Mouse (Mus musculus): ENCODE data around the gene Dgkg. TPM values are rescaled to one million over a fixed set of nuclear protein-coding genes. Genes with fewer than 3 reads are reported as not detected.

Gene Dgkg
- polyA plus RNA-seq, 1 experiment from 2014 or later, result 0.17 TPM

DNA sequence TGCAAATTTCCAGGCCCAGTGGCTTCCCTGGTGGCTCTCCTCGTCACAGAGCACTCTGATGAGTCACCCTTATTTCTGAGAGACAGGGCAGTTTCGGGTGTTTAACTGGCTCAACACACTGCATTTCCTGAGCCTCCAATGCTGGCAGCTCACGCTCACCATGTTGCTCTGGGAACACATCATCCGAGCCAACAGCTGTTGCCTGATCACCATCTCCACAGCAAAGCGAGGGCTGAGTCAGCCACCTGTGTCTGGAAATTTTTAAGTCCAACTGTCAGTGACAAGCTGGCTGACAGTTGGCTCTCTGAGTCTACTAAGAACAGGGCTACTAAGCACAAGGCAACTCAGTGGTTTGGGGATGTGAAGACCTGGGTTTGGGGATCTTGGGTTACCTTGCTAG lies 4.1 kb upstream of the Dgkg start:
- no peak overlapping the region for H3K4me3 ChIP-seq (ENCODE audit: inconsistent target)
- WGBS (ENCODE audit: missing documents), result 34% methylated on average over 5 of the region's 5 CpGs

DNA sequence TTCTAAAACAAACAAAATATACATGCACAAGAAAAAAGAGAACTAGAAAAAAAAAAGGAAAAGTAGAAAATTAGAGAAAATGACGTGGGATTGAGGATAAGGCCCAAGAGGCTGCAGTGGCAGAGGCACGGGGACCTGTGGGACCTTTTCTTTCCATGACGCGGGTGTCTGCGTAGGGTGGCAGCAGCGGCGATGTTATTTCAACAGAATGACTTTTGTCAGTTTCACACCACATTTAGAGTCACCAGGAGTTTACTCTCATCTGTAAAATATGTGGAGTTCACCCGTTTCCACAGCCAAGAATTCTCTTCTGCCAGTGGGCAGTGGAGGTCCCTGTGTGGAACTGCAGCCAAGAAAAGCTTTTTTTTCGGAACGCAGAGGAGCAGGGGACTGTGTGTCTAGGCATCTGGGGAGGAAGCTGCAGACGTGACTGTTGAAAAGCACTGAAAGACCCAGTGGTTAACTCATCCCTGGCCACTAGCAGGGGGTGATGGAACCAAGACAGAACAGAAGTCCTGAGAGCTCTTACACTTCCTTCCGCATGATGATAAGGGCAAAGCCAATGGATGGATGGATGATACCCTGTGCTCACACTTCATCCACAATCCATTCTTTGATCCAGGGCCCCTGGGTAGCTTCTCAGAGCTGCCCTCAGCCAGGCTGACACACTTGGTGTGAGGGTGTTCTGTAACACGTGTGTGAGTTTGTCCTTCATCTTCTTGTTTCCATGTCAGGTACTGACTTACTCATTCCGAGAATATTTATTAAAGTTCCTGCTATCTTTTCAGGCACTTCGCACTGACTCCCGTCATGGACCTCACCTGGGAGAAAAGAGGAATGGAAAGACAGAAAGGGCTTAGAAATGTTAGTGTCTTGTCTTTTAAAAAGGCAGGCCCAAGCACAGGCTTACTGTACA lies 1.1 kb upstream of the Dgkg start:
- Histone ChIP-seq H3K79me2 (ENCODE audit: inconsistent target) (no peaks in the 10 kb centered on the region), H3K4me3 (ENCODE audit: inconsistent target) (no peak overlapping the region), H3K27ac (no peak overlapping the region), H3K36me3 (ENCODE audit: inconsistent target) (no peaks in the 10 kb centered on the region)
- WGBS (ENCODE audit: missing documents), result 61% methylated on average over 16 of the region's 16 CpGs

More for the DNA sequence above, 4.1 kb upstream of the Dgkg start:
- Histone ChIP-seq H3K79me2 (ENCODE audit: inconsistent target) (no peaks in the 10 kb centered on the region), H3K27ac (no peak overlapping the region), H3K36me3 (ENCODE audit: inconsistent target) (no peaks in the 10 kb centered on the region)

DNA sequence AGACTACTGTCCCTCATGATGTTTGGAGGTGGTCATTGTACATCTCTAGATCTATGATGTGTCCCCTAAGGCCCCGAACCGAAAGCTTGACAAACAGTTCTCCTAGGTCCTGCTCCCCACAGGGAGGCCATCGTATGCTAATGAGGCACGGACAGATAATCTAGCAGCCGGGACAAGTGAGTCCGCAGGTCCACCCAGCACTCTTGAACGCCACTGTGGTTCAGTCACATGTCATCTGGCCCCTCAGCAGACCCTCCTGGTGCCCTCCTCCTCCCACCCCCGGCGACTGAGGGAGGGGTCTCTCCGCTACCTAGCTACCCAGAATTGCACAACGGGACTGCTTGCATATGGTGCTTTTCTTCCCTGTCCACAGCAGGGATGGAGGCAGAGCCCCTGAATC lies 1.2 kb downstream of the Dgkg start:
- H3K27ac ChIP-seq, result peak overlapping the region; percentile 28
- no peaks in the 10 kb centered on the region for H3K79me2 ChIP-seq (ENCODE audit: inconsistent target)
- 2% methylated on average over 11 of the region's 11 CpGs for WGBS (ENCODE audit: missing documents)
- peak overlapping the region; percentile 42 for H3K4me3 ChIP-seq (ENCODE audit: inconsistent target)
- H3K36me3 ChIP-seq (ENCODE audit: inconsistent target), result no peaks in the 10 kb centered on the region

DNA sequence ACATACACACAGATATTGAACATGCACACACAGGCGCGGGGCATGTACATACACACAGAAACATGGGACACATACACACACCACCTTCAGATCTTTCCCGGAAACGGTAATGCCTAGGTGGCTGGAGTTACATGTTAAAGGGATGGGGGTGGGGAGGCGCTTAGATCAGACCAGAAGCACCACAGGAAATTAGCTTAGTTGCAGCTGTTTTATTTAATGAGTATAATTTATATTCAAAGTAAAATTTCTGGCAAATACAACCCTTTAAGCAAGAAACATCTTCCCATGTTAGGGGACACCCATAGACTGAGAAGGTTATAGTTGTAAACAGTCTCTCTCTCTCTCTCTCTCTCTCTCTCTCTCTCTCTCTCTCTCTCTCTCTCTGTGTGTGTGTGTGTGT lies 1.8 kb downstream of the Dgkg start:
- peak overlapping the region; percentile 55 for H3K27ac ChIP-seq
- no peaks in the 10 kb centered on the region for H3K79me2 ChIP-seq (ENCODE audit: inconsistent target)
- WGBS (ENCODE audit: missing documents), result 9% methylated on average over 1 of the region's 5 CpGs
- no peaks in the 10 kb centered on the region for H3K36me3 ChIP-seq (ENCODE audit: inconsistent target)
- H3K4me3 ChIP-seq (ENCODE audit: inconsistent target), result no peak overlapping the region; the same call in 1 of the 2 replicates

DNA sequence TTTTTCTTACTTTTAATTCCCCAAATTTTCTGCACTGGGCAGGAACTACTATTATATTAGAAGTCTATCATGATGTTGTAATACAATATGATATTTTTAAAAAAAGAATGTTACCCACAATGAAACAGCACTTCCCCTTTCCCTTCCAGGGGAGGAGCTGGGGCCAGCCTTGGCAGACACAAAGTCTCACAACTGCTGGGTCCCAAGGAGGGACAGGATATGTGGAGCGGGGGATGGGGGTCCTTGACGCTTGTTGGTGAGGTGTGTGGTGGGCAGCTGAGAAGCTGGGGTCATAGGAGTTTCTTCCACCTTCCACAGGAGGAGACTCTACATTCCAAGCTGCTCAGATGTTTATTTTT lies 2.6 kb downstream of the Dgkg start:
- H3K79me2 ChIP-seq (ENCODE audit: inconsistent target), result no peaks in the 10 kb centered on the region
- WGBS (ENCODE audit: missing documents), result 0% methylated on average over 2 of the region's 2 CpGs
- no peak overlapping the region for H3K4me3 ChIP-seq (ENCODE audit: inconsistent target)
- peak overlapping the region; percentile 55 for H3K27ac ChIP-seq
- no peaks in the 10 kb centered on the region for H3K36me3 ChIP-seq (ENCODE audit: inconsistent target)

DNA sequence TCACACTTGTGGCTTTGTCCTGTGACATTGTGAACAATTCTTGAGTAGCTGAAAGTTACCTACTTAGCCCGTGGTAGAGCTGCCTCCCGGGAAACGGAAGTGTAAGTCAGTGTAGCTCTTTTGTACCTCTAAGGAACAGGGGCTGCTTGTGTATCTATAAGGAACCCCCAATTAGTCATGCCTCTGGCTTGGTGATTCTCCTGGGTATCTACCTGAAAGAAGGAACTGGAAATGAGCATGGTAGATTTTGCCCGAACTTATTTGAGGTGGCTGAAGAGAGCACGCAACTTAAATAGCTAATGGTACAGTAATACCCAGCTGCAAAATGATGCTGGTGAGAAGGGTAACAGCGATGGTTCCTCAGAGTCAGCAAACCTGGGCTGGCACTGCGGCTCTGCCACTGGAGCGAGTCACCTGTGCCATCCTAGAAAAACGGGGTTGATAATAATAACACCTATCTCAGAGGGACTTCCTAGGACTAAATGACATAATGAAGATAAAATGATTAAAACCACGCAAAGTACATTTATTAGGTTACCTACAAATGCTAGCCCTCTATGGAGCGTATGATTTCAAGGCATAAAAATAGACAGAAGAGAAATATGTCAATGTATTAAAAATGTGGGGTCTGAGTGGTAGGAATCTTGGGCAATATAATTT lies 3.1 kb downstream of the Dgkg start:
- no peak overlapping the region for H3K4me3 ChIP-seq (ENCODE audit: inconsistent target)
- H3K27ac ChIP-seq, result no peak overlapping the region; the same call in 1 of the 2 replicates
- H3K79me2 ChIP-seq (ENCODE audit: inconsistent target), result no peaks in the 10 kb centered on the region
- 18% methylated on average over 11 of the region's 11 CpGs for WGBS (ENCODE audit: missing documents)
- H3K36me3 ChIP-seq (ENCODE audit: inconsistent target), result no peaks in the 10 kb centered on the region

DNA sequence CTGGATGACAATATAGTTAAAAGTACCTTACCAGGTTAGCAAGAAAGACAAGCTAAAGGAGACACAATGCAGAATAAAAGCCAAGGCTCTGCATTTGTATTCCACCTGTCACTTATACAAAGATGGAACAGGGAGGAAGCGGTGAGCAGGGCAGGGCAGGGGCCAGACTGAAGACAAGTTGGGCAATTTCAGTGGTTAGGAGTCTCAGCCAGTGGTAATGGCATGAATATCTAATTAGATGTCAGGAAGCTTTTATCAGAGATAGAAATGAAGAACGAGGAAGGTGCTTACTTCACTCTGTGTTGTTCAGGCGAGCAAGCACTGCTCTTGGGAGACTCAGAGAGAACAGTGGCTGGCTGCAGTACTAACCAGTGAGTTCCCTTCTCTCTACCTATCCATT lies 5.8 kb downstream of the Dgkg start:
- H3K27ac ChIP-seq, result no peak overlapping the region
- H3K79me2 ChIP-seq (ENCODE audit: inconsistent target), result no peaks in the 10 kb centered on the region
- no peak overlapping the region for H3K4me3 ChIP-seq (ENCODE audit: inconsistent target)
- no peaks in the 10 kb centered on the region for H3K36me3 ChIP-seq (ENCODE audit: inconsistent target)
- WGBS (ENCODE audit: missing documents), result 39% methylated on average over 3 of the region's 3 CpGs

DNA sequence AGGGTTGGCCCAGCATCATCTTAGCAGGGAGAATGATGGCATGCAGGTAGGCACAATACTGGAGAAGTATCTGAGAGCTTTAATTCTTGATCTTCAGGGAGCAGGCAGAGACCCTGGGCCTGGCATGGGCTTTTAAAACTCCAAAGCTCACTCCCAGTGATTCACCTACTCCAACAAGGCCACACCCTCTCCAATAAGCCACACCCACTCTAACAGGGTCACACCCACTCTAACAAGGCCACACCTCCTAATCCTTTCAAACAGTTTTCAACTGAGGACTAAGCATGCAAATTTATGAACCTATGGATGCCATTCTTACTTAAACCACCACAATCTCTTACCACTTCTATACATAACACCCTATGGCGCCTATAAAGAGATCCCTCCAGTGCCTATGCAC lies 11.8 kb downstream of the Dgkg start:
- no peak overlapping the region for H3K27ac ChIP-seq
- H3K4me3 ChIP-seq (ENCODE audit: inconsistent target), result no peak overlapping the region
- no peaks in the 10 kb centered on the region for H3K79me2 ChIP-seq (ENCODE audit: inconsistent target)
- H3K36me3 ChIP-seq (ENCODE audit: inconsistent target), result no peaks in the 10 kb centered on the region
- WGBS (ENCODE audit: missing documents), result 100% methylated on average over 1 of the region's 1 CpGs

DNA sequence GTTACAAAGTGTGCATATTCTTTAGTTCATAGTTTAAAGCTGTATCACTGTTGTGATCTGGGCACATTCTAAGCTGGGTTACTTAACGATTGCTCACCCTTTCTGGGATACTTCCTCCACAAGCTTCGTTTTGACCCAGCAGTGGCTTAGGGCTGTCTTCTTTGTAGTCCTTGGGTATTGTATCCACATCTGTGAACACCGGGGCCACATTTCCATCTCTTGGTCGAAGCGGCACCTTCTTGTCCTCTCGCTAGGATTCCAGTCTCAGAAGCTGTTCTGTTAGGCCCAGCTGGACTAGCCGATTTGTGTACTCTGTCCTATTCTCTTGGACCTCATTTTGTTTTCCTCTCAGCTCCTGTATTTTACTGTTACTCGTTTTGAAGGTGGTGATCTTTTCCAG lies 13.6 kb downstream of the Dgkg start:
- 80% methylated on average over 8 of the region's 8 CpGs for WGBS (ENCODE audit: missing documents)
- no peak overlapping the region for H3K27ac ChIP-seq

DNA sequence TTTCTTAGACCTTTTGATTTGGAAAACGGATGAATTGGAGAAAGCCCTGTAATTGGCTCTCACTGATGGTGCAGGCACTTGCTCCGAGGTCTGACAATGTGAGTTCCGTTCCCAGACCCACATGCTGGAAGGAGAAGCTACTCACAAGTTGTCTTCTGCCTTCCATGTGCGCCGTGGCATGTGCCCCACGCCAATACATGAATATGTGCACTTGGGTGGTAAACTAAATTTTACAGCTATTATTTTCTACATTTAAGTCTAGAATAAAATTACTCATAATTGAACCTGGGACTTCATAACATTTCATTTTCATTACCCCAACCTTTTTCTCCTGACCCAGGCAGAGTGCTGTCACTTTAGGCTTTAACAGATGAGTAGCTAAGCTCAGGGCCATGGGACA lies 14.1 kb downstream of the Dgkg start:
- 89% methylated on average over 6 of the region's 6 CpGs for WGBS (ENCODE audit: missing documents)
- no peaks in the 10 kb centered on the region for H3K36me3 ChIP-seq (ENCODE audit: inconsistent target)
- no peak overlapping the region for H3K27ac ChIP-seq

More for the DNA sequence above, 13.6 kb downstream of the Dgkg start:
- H3K4me3 ChIP-seq (ENCODE audit: inconsistent target), result no peak overlapping the region
- no peaks in the 10 kb centered on the region for H3K36me3 ChIP-seq (ENCODE audit: inconsistent target)
- no peaks in the 10 kb centered on the region for H3K79me2 ChIP-seq (ENCODE audit: inconsistent target)

DNA sequence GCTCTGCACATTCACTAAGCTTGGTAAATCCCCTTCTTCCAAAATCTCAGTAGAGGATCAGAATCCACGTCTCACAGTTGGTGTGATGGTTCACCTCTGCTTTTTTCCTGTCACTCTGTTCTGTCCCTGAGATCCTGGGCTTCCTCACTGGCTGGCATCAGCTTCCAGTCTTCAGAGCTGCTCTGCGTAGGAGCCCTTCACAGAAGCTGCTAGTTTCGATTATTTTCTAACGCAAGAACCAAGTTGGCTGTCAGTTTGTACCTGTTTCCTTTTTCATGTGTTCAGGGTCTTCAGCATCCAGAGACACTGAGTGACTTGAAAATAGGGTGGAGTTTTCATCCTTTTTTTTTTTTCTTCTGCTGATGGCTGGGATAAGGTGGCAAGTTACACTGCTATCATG lies 15.0 kb downstream of the Dgkg start:
- no peak overlapping the region for H3K27ac ChIP-seq
- H3K79me2 ChIP-seq (ENCODE audit: inconsistent target), result no peaks in the 10 kb centered on the region

More for the DNA sequence above, 14.1 kb downstream of the Dgkg start:
- Histone ChIP-seq H3K79me2 (ENCODE audit: inconsistent target) (no peaks in the 10 kb centered on the region), H3K4me3 (ENCODE audit: inconsistent target) (no peak overlapping the region)

DNA sequence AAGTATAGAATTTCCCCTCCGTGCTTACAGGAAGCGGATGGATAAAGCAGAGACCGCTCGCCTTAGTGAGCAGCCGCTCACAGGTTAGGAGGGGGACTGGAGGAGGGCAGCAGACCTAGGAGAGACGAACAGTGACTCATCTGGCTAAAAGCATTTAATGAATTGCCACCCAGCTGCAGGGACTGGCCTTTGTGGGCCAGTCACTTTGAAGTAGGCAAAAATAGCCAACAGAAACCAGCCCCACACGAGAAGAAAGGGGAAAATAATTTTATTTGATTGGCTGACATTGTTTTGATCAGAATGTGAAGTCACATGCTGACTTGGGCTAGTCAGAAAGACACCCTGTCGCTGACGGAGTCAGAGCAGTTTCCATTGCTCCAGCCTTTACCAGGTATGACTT lies 15.4 kb downstream of the Dgkg start:
- H3K79me2 ChIP-seq (ENCODE audit: inconsistent target), result no peaks in the 10 kb centered on the region
- no peaks in the 10 kb centered on the region for H3K36me3 ChIP-seq (ENCODE audit: inconsistent target)
- no peak overlapping the region for H3K27ac ChIP-seq
- WGBS (ENCODE audit: missing documents), result 85% methylated on average over 9 of the region's 9 CpGs
- no peak overlapping the region for H3K4me3 ChIP-seq (ENCODE audit: inconsistent target)

More for the DNA sequence above, 15.0 kb downstream of the Dgkg start:
- 91% methylated on average over 4 of the region's 4 CpGs for WGBS (ENCODE audit: missing documents)
- Histone ChIP-seq H3K36me3 (ENCODE audit: inconsistent target) (no peaks in the 10 kb centered on the region), H3K4me3 (ENCODE audit: inconsistent target) (no peak overlapping the region)

DNA sequence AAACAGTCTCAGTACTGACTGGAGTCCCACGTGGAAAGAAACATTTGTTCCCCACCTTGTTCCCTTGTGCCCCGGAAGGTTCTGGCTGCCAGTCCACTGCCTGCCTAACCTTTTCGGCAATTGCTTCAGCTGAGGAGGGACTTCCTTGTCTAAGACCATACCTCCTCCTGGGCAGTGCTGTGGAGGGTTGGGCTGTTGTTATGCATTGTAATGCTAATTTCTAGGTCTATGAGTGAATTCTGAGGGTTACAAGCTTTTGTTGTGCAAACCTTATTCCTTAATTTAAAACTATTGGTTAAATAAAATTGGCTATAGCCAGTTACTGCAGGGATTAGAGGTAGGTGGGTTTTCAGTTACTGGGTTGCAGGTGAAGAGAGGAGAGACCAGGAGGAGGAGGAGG lies 19.7 kb downstream of the Dgkg start:
- Histone ChIP-seq H3K4me3 (ENCODE audit: inconsistent target) (no peak overlapping the region), H3K79me2 (ENCODE audit: inconsistent target) (no peaks in the 10 kb centered on the region), H3K36me3 (ENCODE audit: inconsistent target) (no peaks in the 10 kb centered on the region), H3K27ac (no peak overlapping the region)
- WGBS (ENCODE audit: missing documents), result 70% methylated on average over 3 of the region's 3 CpGs

DNA sequence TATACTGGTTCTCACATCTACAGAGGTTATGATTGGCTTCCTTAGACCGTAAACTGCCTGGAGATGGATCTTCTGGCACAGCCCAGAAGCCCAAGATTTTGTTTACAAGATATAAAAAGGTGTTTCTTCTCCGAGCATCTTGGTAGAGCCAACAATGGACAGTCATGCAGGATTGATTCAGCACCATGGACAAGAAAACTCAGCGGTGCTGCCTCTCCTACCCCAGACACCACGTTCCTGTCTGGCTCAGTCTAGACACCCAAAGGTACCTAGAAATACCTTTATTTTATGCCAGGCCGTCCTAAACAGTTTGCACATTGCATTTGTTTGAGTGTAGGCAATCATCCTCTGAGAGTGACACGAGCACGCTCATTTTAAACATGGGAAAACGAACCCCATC lies 21.3 kb downstream of the Dgkg start:
- 91% methylated on average over 8 of the region's 8 CpGs for WGBS (ENCODE audit: missing documents)
- Histone ChIP-seq H3K79me2 (ENCODE audit: inconsistent target) (no peaks in the 10 kb centered on the region), H3K36me3 (ENCODE audit: inconsistent target) (no peaks in the 10 kb centered on the region)

DNA sequence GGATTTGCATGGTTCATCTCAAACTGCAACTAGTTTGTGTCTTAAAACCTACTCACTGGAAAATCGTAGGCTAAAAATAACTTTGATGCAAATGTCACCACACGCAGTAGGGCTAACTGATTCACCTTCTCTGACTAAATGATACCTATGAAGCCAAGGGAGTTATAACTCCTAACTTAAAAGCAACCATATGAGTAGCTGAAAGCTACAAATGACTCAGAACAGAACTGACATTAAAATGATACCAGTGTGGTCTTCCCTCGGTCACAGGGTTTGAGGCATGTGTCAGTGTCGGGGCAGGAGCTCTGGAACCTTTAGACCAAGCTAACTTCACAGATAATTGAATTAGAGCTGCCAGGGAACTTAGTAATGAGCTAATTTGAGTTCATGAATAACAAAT lies 24.0 kb downstream of the Dgkg start:
- no peak overlapping the region for H3K27ac ChIP-seq
- H3K79me2 ChIP-seq (ENCODE audit: inconsistent target), result no peaks in the 10 kb centered on the region
- 92% methylated on average over 4 of the region's 4 CpGs for WGBS (ENCODE audit: missing documents)

More for the DNA sequence above, 21.3 kb downstream of the Dgkg start:
- Histone ChIP-seq H3K4me3 (ENCODE audit: inconsistent target) (no peak overlapping the region), H3K27ac (no peak overlapping the region)

More for the DNA sequence above, 24.0 kb downstream of the Dgkg start:
- H3K4me3 ChIP-seq (ENCODE audit: inconsistent target), result no peak overlapping the region
- no peaks in the 10 kb centered on the region for H3K36me3 ChIP-seq (ENCODE audit: inconsistent target)
